Mouse (Mus musculus) lung, embryonic 14.5 days (tissue): ENCODE measurements at regions not wholly inside any gene's neighbourhood (a gene's known extent, or its start where the extent isn't known, plus 50 kb on each side); places are given as distances from the start of the nearest gene placed in this dataset.

ENCODE experiments used
- ATAC-seq: fragments of 200-750 bp; cut with Nextera tagmentation; 2 replicates; pipeline ENCODE4 v1.8.0; 2017; ENCODE audit warnings: mild to moderate bottlenecking, moderate TSS enrichment, moderate library complexity; ENCODE audit not compliant: insufficient read depth
- DNase-seq: peaks from one replicate; pipeline ENCODE4 v3.0.0-alpha.2; 2015
- H3K27ac ChIP-seq: fragments of 300-500 bp; sonication (generic); 2 replicates; pipeline ENCODE4 v1.5.1; 2014; ENCODE audit warnings: low read depth, mild to moderate bottlenecking, moderate library complexity
- H3K27me3 ChIP-seq: fragments of 300-500 bp; sonication (generic); 2 replicates; pipeline ENCODE4 v1.6.1; 2014; ENCODE audit warnings: low read length, control low read depth; ENCODE audit not compliant: insufficient read depth
- H3K36me3 ChIP-seq: fragments of 300-500 bp; sonication (generic); 2 replicates; pipeline ENCODE4 v1.6.1; 2014; ENCODE audit warnings: control low read depth; ENCODE audit not compliant: insufficient read depth
- H3K4me1 ChIP-seq: fragments of 300-500 bp; sonication (generic); 2 replicates; pipeline ENCODE4 v1.6.1; 2014; ENCODE audit warnings: antibody characterized with exemption, control low read depth; ENCODE audit not compliant: insufficient read depth
- H3K4me2 ChIP-seq: fragments of 300-500 bp; sonication (generic); 2 replicates; pipeline ENCODE4 v1.6.1; 2014; ENCODE audit warnings: mild to moderate bottlenecking
- H3K4me3 ChIP-seq: fragments of 300-500 bp; sonication (generic); 2 replicates; pipeline ENCODE4 v1.5.1; 2014; ENCODE audit warnings: low read depth, low read length
- H3K9ac ChIP-seq: fragments of 300-500 bp; sonication (generic); 2 replicates; pipeline ENCODE4 v1.6.1; 2014
- H3K9me3 ChIP-seq: fragments of 300-500 bp; sonication (generic); 2 replicates; pipeline ENCODE4 v1.6.1; 2016; ENCODE audit warnings: low read depth, low read length, control low read depth
- CTCF ChIP-seq: IDR thresholded peaks from 2 replicates; pipeline ENCODE4 v1.5.1; 2016; ENCODE audit warnings: antibody characterized with exemption, low read depth
- WGBS: fragments of 180-500 bp; shearing (Covaris S2); extraction: QIAGEN DNeasy Blood & Tissue Kit; methylation state at CpG from one replicate; pipeline ENCODE4 v1.1.7; 2014; 5-methylcytosine and 5-hydroxymethylcytosine counted together

- no peak overlapping the region for H3K4me2 ChIP-seq
- H3K4me1 ChIP-seq, result no peaks in the 10 kb centered on the region
- H3K36me3 ChIP-seq, result no peaks in the 10 kb centered on the region
- no peak overlapping the region for H3K27ac ChIP-seq
- H3K4me3 ChIP-seq, result no peak overlapping the region
- no peak for DNase-seq
- TF ChIP-seq CTCF, result no peak
- H3K27me3 ChIP-seq, result no peaks in the 10 kb centered on the region
- ATAC-seq, result no peak
- no peak overlapping the region for H3K9ac ChIP-seq
- WGBS, result 51% methylated on average over 10 of the region's 10 CpGs
- no peaks in the 10 kb centered on the region for H3K9me3 ChIP-seq
Observed at GRCm38 (mm10) chr1:126971777-126972421, 141.3 kb upstream of the Nckap5 start.

GRCm38 (mm10) chr1:126971118-126971517 lies 140.5 kb upstream of the Nckap5 start:
- Histone ChIP-seq H3K27me3 (no peaks in the 10 kb centered on the region), H3K4me2 (no peak overlapping the region), H3K36me3 (no peaks in the 10 kb centered on the region), H3K4me3 (no peak overlapping the region), H3K27ac (no peak overlapping the region), H3K9me3 (no peaks in the 10 kb centered on the region), H3K9ac (no peak overlapping the region), H3K4me1 (no peaks in the 10 kb centered on the region)
- no peak for DNase-seq
- 33% methylated on average over 1 of the region's 1 CpGs for WGBS
- no peak for ATAC-seq
- TF ChIP-seq CTCF, result no peak

- H3K9me3 ChIP-seq, result no peaks in the 10 kb centered on the region
- no peak for ATAC-seq
Observed at GRCm38 (mm10) chr1:126966394-126966793, 135.8 kb upstream of the Nckap5 start.

GRCm38 (mm10) chr1:126955839-126956720 lies 125.5 kb upstream of the Nckap5 start:
- no peak for TF ChIP-seq CTCF
- DNase-seq, result no peak
- no peak for ATAC-seq
- Histone ChIP-seq H3K9me3 (no peaks in the 10 kb centered on the region), H3K27me3 (no peaks in the 10 kb centered on the region), H3K4me1 (peaks cover 4% of the 10 kb centered on the region; the same call in 1 of the 2 replicates), H3K9ac (no peak overlapping the region), H3K36me3 (no peaks in the 10 kb centered on the region), H3K27ac (no peak overlapping the region), H3K4me2 (no peak overlapping the region), H3K4me3 (no peak overlapping the region)
- 43% methylated on average over 12 of the region's 12 CpGs for WGBS

More at GRCm38 (mm10) chr1:126966394-126966793, 135.8 kb upstream of the Nckap5 start:
- no peak overlapping the region for H3K27ac ChIP-seq
- H3K4me1 ChIP-seq, result no peaks in the 10 kb centered on the region
- H3K9ac ChIP-seq, result no peak overlapping the region
- no peak overlapping the region for H3K4me3 ChIP-seq
- H3K4me2 ChIP-seq, result no peak overlapping the region
- peak; percentile 56 for TF ChIP-seq CTCF
- H3K27me3 ChIP-seq, result no peaks in the 10 kb centered on the region
- H3K36me3 ChIP-seq, result no peaks in the 10 kb centered on the region
- peak; percentile 20 for DNase-seq

- no peaks in the 10 kb centered on the region for H3K9me3 ChIP-seq
- H3K4me3 ChIP-seq, result no peak overlapping the region
- WGBS, result 89% methylated on average over 1 of the region's 1 CpGs
- H3K27ac ChIP-seq, result no peak overlapping the region
- 0 out of 2 replicates have a peak, but pooled peaks have one; percentile 15 for TF ChIP-seq CTCF
- no peak overlapping the region for H3K9ac ChIP-seq
- ATAC-seq (no peak), DNase-seq (no peak)
- no peak overlapping the region for H3K4me2 ChIP-seq
- H3K36me3 ChIP-seq, result no peaks in the 10 kb centered on the region
- no peaks in the 10 kb centered on the region for H3K27me3 ChIP-seq
- H3K4me1 ChIP-seq, result no peaks in the 10 kb centered on the region
Observed at GRCm38 (mm10) chr1:126947860-126948259, 117.3 kb upstream of the Nckap5 start.

GRCm38 (mm10) chr1:126932658-126933057 lies 102.1 kb upstream of the Nckap5 start:
- Histone ChIP-seq H3K4me1 (no peaks in the 10 kb centered on the region), H3K4me3 (no peak overlapping the region), H3K27me3 (no peaks in the 10 kb centered on the region), H3K9me3 (0 out of 2 replicates have a peak, but pooled peaks cover 2% of the 10 kb centered on the region), H3K4me2 (no peak overlapping the region), H3K36me3 (no peaks in the 10 kb centered on the region), H3K27ac (no peak overlapping the region), H3K9ac (no peak overlapping the region)
- no peak for DNase-seq
- no peak; the same call in 1 of the 2 replicates for ATAC-seq
- 49% methylated on average over 4 of the region's 4 CpGs for WGBS
- no peak for TF ChIP-seq CTCF

- ATAC-seq (peak; percentile 53; the same call in 1 of the 2 replicates), DNase-seq (peak; percentile 93)
- no peak overlapping the region for H3K4me2 ChIP-seq
- 0 out of 2 replicates have a peak, but pooled peaks cover 2% of the 10 kb centered on the region for H3K9me3 ChIP-seq
- no peak overlapping the region for H3K27ac ChIP-seq
- 1% methylated on average over 6 of the region's 6 CpGs for WGBS
- no peak overlapping the region for H3K4me3 ChIP-seq
- H3K36me3 ChIP-seq, result no peaks in the 10 kb centered on the region
- no peaks in the 10 kb centered on the region for H3K27me3 ChIP-seq
- H3K4me1 ChIP-seq, result no peaks in the 10 kb centered on the region
- TF ChIP-seq CTCF, result peak; percentile 96
- no peak overlapping the region for H3K9ac ChIP-seq
Observed at GRCm38 (mm10) chr1:126931754-126932153, 101.2 kb upstream of the Nckap5 start.
